Mouse (Mus musculus) spleen, postnatal 10 days (tissue): ENCODE measurements around the gene Myo15b.
"Not testable (repeated sequence)": the region's sequence is repeated elsewhere in the genome, so short reads cannot be mapped to it uniquely, and the experiment has no call there.

Experiments
- DNase-seq, 2 experiments: peaks; one replicate each; pipeline ENCODE4 v3.0.0; 2021 to 2022; ENCODE audit warnings: low spot score in 2 of 2

Myo15b gene

DNA sequence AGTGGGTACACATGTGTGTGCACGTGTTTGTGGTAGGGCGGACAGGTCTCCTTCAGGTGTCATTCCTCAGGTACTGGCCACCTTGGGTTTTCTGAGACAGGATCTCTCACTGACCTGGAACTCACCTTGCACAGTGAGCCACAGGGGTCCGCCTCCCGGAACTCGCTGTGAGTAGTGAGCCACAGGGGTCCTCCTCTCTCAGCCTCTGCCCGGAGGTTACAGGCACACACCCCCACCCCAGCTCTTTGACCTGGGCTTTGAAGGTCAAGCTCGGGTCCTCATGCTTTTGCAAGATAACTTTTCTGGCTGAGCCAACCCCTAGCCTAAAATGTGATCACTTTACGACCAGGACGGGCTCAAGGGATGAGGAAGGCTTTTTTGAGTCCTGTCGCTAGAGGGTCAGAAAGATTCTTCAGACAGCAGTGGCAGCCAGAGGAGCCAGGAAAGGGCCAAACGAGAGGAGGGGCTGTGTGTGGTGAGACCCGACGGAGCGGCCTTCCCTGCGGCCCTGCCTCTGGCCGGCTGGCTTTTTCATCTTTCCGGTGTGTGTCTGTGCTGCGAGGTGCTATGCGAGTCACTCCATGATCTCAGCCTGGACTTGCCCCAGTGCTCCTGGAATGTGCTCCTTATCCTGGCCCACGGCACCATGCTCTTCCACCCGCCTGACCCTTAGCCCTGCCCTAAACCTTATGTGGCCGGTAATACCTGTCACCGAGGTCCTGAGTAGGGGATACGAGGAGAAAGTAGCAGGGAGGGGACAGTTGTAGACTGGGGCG, 27.5 kb upstream of the Myo15b start:
- no peak for DNase-seq

DNA sequence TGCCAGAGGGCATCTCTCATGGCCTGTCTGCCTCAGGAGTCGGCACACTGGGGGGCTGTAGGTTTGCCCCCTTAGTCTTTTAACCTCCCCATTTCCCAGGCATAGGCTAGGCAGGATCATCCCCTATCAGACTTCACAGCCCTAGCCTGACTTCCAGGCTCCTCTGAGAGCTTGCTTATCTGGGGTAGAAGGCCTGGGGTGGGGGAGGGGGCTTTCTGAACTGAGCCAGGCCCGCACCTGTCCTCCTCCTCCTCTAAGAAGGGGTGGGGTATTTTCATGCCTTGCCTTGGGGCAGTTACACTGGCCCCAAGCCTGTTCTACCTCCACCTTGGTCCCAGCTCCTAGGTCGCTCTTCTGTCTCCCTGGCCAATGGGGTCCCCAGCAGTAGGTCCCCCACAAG, 26.7 kb upstream of the Myo15b start:
- no peak for DNase-seq

DNA sequence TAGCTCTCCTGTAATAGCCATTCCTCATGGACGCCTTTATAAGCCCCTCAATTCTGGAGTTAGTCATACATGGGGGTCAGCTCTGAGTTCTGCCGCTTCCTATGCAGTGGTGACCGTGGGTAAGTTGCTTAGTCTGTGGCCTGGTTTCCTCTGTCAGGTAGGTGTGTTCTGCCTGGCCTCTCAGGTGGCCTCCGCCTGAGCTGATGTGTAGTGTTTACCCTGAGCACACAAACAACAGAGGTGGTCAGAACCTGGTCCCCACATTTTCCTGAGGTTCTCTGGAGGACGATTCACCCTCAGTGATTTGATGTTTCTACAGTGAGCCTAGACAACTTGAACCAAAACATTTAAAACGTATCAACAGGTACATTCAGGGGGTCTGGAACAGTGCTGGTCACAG, 26.1 kb upstream of the Myo15b start:
- no peak for DNase-seq

DNA sequence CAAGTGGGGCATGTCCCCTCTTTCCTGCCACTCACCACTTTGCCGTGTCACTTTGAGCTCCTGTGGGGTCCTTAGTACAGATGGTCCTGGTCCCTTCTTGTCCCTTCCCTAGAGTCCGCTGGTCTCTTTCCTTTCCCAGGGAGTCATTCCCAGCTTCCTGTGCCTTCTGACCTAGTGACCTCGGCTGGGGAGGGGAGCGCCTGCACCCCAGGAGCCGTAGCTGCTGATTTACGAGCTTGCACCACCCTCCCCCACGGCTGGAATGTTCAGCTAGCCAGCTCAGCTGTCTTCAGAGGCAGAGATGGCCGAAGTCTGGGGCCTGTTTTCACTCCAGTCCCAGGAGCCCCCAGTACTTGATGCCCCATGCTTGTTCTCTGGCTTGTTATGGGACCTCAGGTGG, 25.7 kb upstream of the Myo15b start:
- no peak for DNase-seq

DNA sequence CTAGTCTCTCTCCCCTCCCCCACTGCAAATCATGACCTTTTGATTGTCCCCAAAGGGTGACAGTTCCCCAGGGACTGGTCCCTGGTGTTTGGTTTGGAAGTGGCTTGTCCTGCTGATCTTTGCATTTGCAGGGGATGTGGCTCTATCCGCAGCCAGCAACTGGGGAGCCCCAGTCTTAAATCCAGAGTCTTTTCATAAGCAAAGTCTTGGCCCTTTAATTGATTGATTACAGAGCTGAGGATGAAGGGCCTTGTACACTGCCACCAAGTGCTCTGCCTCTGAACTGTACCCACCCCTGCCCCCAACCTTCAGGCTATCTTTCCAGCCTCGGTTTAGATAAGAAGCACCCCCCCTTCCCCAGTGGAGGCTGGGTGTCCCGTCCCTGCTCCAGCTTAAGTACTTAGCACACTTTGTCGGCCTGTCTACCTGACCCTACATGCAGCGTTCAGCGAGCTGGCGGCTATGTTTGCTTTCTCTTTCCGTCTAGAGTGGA, 25.1 kb upstream of the Myo15b start:
- DNase-seq: no peak

- no peak for DNase-seq
Measured at GRCm38 (mm10) chr11:115834033-115834432, 24.2 kb upstream of the Myo15b start.

GRCm38 (mm10) chr11:115836656-115837395, 21.4 kb upstream of the Myo15b start:
- no peak for DNase-seq

DNA sequence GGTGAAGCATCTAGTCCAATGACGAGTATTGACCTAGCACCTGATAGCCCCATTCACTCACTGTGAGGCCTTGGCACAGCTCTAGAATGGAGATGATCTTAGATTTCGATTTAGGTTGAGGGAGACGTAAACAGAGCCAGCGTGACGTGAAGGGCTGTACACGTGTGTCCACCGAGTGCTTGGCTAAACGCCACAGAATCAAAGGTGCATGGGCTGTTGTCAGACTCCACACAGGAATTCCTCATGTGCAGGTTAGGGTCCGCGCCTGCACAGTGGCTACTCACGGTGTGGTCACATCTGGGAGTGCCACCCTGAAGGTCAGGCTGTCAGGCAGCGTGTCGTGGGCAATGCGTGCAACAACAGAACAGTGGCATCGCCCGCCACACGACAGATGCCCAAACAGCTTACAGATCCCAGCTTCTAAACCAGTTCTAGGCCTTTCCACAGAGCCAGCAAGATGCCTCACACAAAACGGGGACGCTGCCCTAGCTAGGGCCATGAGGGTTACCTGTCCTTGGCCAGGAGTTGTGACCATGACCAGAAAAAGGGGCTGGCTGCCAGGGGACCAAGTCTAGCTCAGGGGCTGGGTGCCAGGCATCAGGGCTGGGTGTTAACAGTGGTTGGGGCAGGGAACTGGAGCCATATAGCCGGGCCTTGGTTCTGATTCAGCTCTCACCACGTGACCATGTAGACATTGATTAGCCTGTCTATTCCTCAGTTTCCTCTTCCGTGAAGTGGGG, 20.4 kb upstream of the Myo15b start:
- no peak for DNase-seq

DNA sequence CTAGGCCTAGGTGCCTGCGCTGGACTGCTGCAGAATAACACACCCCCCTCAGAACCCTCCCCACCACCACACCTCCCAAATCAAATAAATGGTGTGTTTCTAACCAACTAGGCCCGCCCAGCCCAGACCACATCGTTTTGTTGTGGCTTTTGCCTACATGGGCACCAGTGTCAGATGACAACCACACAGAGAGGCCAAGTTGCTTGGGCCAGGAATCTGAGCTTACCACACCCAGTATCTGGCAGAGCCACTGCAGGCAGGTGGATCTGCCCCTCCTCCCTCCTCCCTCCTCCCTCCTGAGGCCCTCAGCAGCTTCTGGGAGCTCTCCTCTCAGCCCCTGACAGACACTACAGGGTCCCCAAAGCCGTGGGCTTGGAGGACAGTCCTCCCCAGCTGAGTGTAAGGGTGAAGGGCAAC, 19.3 kb upstream of the Myo15b start:
- no peak for DNase-seq

GRCm38 (mm10) chr11:115839732-115840131, 18.5 kb upstream of the Myo15b start:
- DNase-seq: no peak

- DNase-seq: no peak
Measured at GRCm38 (mm10) chr11:115841044-115841443, 17.2 kb upstream of the Myo15b start.

DNA sequence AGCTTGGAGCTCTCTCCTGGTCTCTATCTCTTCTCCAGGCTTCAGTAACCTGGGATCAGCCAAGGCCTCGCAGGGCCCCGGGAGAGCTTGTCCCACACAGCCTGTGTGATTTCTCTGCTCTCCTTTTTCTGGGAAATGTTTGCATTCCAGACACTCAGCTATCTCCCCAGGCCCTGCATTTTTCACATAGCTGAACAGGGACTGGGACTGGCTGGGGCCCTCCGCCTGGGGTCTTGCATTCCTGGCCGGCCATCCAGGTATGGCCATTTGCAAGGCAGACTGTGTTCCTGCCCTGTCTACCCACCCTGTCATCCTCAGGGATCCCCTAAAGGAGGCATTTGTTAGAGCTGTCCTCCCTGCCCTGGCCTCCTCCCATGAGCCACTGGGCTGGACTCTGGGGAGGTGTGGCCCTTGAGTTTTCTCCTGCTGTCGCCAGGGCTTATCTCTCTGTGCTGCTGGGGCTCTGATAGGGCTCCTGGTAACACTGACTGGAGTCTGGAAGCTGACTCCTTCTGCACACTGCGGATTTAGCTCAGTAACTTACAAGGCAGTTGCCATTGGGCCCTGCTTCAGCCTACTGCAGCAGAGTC, 16.1 kb upstream of the Myo15b start:
- peak in 1 of 2 experiments; percentile 56 for DNase-seq

DNA sequence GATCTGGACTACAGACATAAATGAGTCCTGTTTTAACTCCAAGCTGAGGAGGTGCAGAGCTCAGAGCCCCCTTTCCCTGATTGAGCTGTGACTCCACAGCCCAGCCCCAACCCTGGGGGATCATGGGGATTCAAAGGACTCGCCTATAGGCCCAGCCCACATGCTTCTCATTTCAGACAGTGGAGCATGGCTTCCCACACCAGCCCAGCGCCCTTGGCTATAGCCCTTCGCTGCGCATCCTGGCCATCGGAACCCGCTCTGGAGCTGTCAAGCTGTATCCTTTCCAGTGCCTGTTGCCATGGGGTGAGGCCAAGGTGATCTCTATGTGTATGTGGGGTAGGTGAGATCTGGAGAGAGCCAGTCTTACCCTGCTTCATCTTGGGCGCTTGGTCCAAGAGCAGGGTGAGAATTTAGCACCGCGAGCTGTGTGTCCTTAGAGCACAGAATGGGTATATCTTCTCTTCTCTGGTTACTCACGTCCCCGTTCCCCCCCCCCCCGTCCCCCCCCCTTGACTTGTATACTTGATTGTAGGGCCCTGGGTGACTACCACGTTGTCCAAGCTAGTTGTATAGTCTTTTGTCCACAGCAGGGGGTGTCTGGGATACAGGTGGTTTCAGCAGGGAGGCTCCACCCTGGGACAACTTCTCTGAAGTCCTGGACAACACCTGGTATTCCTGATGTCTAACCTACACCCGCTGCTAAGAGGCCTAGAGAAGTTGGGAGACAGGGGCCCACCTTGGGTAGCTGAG, 14.9 kb upstream of the Myo15b start:
- DNase-seq: no peak

DNA sequence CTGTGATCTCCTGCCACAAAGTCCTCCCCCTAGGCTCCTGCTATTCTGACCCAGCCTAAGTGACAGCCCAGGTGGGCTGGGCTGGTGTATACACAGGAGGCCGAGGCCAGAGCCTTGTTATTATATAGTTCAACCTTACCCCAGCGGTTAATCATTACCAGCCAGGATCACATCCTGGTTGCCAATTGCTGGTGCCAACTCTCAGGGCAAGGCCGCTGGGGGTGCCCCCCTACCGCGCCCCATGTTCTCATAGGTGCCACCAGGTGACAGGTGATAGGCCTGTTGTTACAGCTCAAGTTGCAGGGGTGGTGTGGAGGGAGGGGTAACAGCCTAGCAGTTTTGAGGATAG, 14.3 kb upstream of the Myo15b start:
- no peak for DNase-seq

- no peak for DNase-seq
Measured at GRCm38 (mm10) chr11:115844240-115844639, 14.0 kb upstream of the Myo15b start.

- DNase-seq: no peak
Measured at GRCm38 (mm10) chr11:115845819-115846218, 12.4 kb upstream of the Myo15b start.

- DNase-seq: no peak
Measured at GRCm38 (mm10) chr11:115854674-115855073, 3.5 kb upstream of the Myo15b start.

GRCm38 (mm10) chr11:115857146-115857545, 1.1 kb upstream of the Myo15b start:
- not testable (repeated sequence) for DNase-seq

DNA sequence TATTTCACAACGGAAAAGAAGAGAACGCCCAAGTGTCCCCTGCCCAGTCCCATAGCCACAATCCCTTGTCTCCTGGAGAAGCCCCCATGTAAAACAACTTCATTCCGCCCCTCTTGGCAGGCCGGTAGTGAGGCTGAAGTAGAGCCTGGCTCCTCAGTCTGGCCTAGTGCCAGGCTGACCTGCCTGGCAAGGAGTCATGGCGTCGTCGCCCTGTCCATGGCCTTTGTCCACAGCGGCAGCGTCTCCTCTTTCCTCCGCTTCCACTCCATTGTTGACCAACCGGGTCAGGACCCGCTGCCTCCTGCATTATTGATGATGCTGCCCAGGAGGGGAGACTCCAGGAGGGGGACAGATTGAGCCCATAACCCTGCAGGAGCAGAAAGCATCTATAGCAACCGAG, 270 bp upstream of the Myo15b start:
- DNase-seq: no peak

DNA sequence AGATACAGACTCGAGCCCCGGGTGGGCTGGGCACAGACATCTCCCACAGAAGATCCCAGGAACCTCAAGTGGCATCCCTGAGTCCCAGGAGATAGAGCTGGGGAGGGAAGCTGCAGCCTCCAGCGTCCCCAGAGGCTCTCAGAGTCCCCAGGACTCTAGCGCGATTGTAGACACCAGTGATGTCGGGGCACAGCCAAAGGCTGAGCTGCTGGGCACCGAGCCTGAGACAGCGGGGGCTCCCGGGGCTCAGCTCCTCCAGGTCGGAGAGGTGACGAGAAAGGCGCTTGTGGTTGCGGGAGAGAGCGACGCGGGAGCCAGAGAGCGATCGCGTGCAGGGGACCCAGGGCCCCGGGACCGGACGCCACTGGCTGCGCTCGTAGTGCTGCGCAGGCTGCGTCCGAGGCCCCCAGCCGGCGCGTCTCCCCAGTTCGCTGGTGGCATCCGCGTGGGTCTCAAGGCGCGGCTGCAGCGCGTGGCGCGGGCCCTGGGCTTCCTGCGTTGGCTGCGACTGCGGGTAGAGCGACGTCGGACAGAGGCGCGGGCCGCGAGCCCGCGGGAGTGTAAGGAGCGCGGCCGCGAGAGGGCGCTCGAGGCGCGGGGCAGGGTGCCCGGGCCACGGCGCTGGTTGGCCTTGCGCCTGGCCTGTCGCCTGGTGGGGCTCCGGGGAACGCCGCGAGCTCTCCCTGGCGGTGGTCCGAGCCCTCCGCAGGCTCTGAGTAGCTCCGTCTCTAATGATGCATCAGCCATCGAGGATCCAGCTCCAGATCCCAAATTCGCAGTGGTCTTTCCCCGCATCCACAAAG, 1.1 kb downstream of the Myo15b start:
- peak; percentile 79 to 90 for DNase-seq

- DNase-seq: no peak
Measured at GRCm38 (mm10) chr11:115863895-115864294, 5.7 kb downstream of the Myo15b start.
